19 mouse cellular contexts compared by ENCODE assay signal in the genomic region with DNA sequence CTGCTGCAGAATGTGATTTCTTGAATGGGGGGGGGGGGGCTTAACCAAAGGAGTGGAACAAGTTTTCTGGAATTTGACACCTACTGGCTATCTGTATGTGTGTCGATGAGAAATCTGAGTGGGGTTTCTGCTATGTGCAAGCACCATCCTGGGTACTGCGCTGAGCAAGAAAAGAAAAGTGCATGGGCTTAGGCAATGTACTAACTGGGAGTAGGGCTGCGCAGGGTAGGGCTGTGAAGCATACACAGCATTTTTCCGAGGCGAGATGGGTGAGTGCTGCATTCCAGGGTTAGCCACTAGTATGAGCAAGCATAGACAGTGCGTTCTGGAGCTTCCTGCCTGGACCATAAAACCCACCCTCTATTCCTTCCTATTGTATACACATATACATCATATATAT.
A peak's percentile ranks its signal among the peaks of the same experiment; 100 is the strongest.
DNase-seq lines count a peak whose midpoint lies in the region; ATAC-seq lines count a peak whose summit lies in the region.
"Had no signal": no experiment of that assay in that cellular context is flagged by ENCODE, and none has a peak within 500 bp of the region (broad histone marks: within the 10 kb centered on the region; RNA-seq: fewer than 3 reads in every experiment).

No protein-coding gene starts in this region.

- H3K4me1 ChIP-seq in embryonic facial prominence, embryonic 12.5 days, result no peaks in the 10 kb centered on the region
- peaks cover 12% of the 10 kb centered on the region for H3K4me1 ChIP-seq in embryonic facial prominence, embryonic 10.5 days
- H3K4me1 ChIP-seq in midbrain, embryonic 13.5 days (replicated peaks), result no peaks in the 10 kb centered on the region
- no peaks in the 10 kb centered on the region for H3K4me1 ChIP-seq in midbrain, embryonic 14.5 days (ENCODE audit: control insufficient read depth, insufficient read depth, low read length)
- no peaks in the 10 kb centered on the region for H3K4me1 ChIP-seq in limb, embryonic 13.5 days
- H3K4me1 ChIP-seq in stomach, embryonic 16.5 days (ENCODE audit: control insufficient read depth, insufficient read depth, low read length), result no peaks in the 10 kb centered on the region
- H3K4me1 ChIP-seq: embryonic facial prominence, embryonic 15.5 days; megakaryocyte, embryonic 14.5 days; neural tube, embryonic 12.5 days had no signal

- no peak overlapping the region for H3K9ac ChIP-seq in embryonic facial prominence, embryonic 12.5 days
- H3K9ac ChIP-seq in midbrain, embryonic 13.5 days (replicated peaks), result no peak overlapping the region
- no peak overlapping the region for H3K9ac ChIP-seq in midbrain, embryonic 14.5 days (replicated peaks; ENCODE audit: low read length)
- H3K9ac ChIP-seq in limb, embryonic 13.5 days, result no peak overlapping the region
- no peak overlapping the region for H3K9ac ChIP-seq in stomach, embryonic 16.5 days (ENCODE audit: low read length)
- H3K9ac ChIP-seq: embryonic facial prominence, embryonic 15.5 days; kidney, embryonic 15.5 days; liver, postnatal 0 days; neural tube, embryonic 12.5 days had no signal

- no peak overlapping the region for H3K4me2 ChIP-seq in embryonic facial prominence, embryonic 12.5 days (replicated peaks)
- H3K4me2 ChIP-seq in midbrain, embryonic 13.5 days (replicated peaks), result no peak overlapping the region
- H3K4me2 ChIP-seq in midbrain, embryonic 14.5 days (ENCODE audit: low read length), result no peak overlapping the region
- H3K4me2 ChIP-seq in limb, embryonic 13.5 days (replicated peaks), result no peak overlapping the region
- no peak overlapping the region for H3K4me2 ChIP-seq in stomach, embryonic 16.5 days (ENCODE audit: low read depth, low read length)
- H3K4me2 ChIP-seq: embryonic facial prominence, embryonic 15.5 days; heart, embryonic 11.5 days; kidney, embryonic 15.5 days; neural tube, embryonic 12.5 days had no signal

- 77% methylated on average over 6 of the region's 6 CpGs for WGBS in embryonic facial prominence, embryonic 12.5 days
- 82% methylated on average over 6 of the region's 6 CpGs for WGBS in embryonic facial prominence, embryonic 10.5 days
- WGBS in midbrain, embryonic 13.5 days, result 86% methylated on average over 6 of the region's 6 CpGs
- WGBS in midbrain, embryonic 14.5 days, result 93% methylated on average over 6 of the region's 6 CpGs
- WGBS in limb, embryonic 13.5 days, result 77% methylated on average over 6 of the region's 6 CpGs
- WGBS in stomach, embryonic 16.5 days, result 75% methylated on average over 6 of the region's 6 CpGs

- no peak for DNase-seq in embryonic facial prominence, embryonic 10.5 days (ENCODE audit: low spot score)
- no peak for DNase-seq in midbrain, embryonic 14.5 days
- DNase-seq in layer of hippocampus, postnatal 25 days (ENCODE audit: extremely low spot score in 1 of 2, low spot score in 1 of 2), result no peak
- DNase-seq: adrenal gland, adult 2 months; cerebellum, postnatal 10 days; gastrocnemius, adult 2 months; heart, postnatal 10 days; liver, postnatal 0 days had no signal

- no peak overlapping the region for H3K4me3 ChIP-seq in embryonic facial prominence, embryonic 12.5 days
- no peak overlapping the region for H3K4me3 ChIP-seq in embryonic facial prominence, embryonic 10.5 days
- no peak overlapping the region for H3K4me3 ChIP-seq in midbrain, embryonic 13.5 days (replicated peaks)
- no peak overlapping the region for H3K4me3 ChIP-seq in midbrain, embryonic 14.5 days (replicated peaks; ENCODE audit: low read depth, low read length)
- H3K4me3 ChIP-seq in limb, embryonic 13.5 days, result no peak overlapping the region
- no peak overlapping the region for H3K4me3 ChIP-seq in stomach, embryonic 16.5 days (replicated peaks; ENCODE audit: low read length)
- H3K4me3 ChIP-seq: embryonic facial prominence, embryonic 15.5 days; forebrain, embryonic 10.5 days; gastrocnemius, adult 2 months; kidney, embryonic 15.5 days; megakaryocyte, embryonic 14.5 days; neural tube, embryonic 12.5 days had no signal

- H3K9me3 ChIP-seq in embryonic facial prominence, embryonic 12.5 days, result no peaks in the 10 kb centered on the region
- H3K9me3 ChIP-seq in embryonic facial prominence, embryonic 10.5 days, result no peaks in the 10 kb centered on the region
- H3K9me3 ChIP-seq in midbrain, embryonic 13.5 days, result no peaks in the 10 kb centered on the region
- H3K9me3 ChIP-seq in midbrain, embryonic 14.5 days (ENCODE audit: control insufficient read depth, low read length), result no peaks in the 10 kb centered on the region
- H3K9me3 ChIP-seq in limb, embryonic 13.5 days, result no peaks in the 10 kb centered on the region
- H3K9me3 ChIP-seq in stomach, embryonic 16.5 days (replicated peaks; ENCODE audit: control insufficient read depth, low read length), result no peaks in the 10 kb centered on the region
- H3K9me3 ChIP-seq: embryonic facial prominence, embryonic 15.5 days; forebrain, embryonic 10.5 days; kidney, embryonic 15.5 days; neural tube, embryonic 12.5 days had no signal

- H3K36me3 ChIP-seq in embryonic facial prominence, embryonic 12.5 days, result no peaks in the 10 kb centered on the region
- H3K36me3 ChIP-seq in embryonic facial prominence, embryonic 10.5 days (replicated peaks), result no peaks in the 10 kb centered on the region
- H3K36me3 ChIP-seq in midbrain, embryonic 13.5 days, result no peaks in the 10 kb centered on the region
- no peaks in the 10 kb centered on the region for H3K36me3 ChIP-seq in midbrain, embryonic 14.5 days (ENCODE audit: control insufficient read depth, insufficient read depth, low read length)
- no peaks in the 10 kb centered on the region for H3K36me3 ChIP-seq in limb, embryonic 13.5 days
- no peaks in the 10 kb centered on the region for H3K36me3 ChIP-seq in stomach, embryonic 16.5 days (ENCODE audit: control insufficient read depth, insufficient read depth, low read length)
- H3K36me3 ChIP-seq: embryonic facial prominence, embryonic 15.5 days; forebrain, embryonic 10.5 days; kidney, embryonic 15.5 days; neural tube, embryonic 12.5 days had no signal

- no peak overlapping the region for H3K27ac ChIP-seq in embryonic facial prominence, embryonic 12.5 days
- no peak overlapping the region for H3K27ac ChIP-seq in embryonic facial prominence, embryonic 10.5 days (replicated peaks)
- H3K27ac ChIP-seq in midbrain, embryonic 13.5 days, result no peak overlapping the region
- no peak overlapping the region for H3K27ac ChIP-seq in midbrain, embryonic 14.5 days (replicated peaks; ENCODE audit: low read depth, low read length)
- no peak overlapping the region for H3K27ac ChIP-seq in limb, embryonic 13.5 days
- H3K27ac ChIP-seq in stomach, embryonic 16.5 days (ENCODE audit: low read length), result no peak overlapping the region
- H3K27ac ChIP-seq: embryonic facial prominence, embryonic 15.5 days; forebrain, embryonic 10.5 days; gastrocnemius, adult 2 months; kidney, embryonic 15.5 days; neural tube, embryonic 12.5 days had no signal

- 0 out of 2 replicates have a peak, but pooled peaks have one; percentile 22 for ATAC-seq in embryonic facial prominence, embryonic 12.5 days (ENCODE audit: insufficient number of reproducible peaks, insufficient read depth, low FRiP score, low TSS enrichment)
- ATAC-seq in midbrain, embryonic 13.5 days, result peak; percentile 34; the same call in 1 of the 2 replicates
- no peak for ATAC-seq in midbrain, embryonic 14.5 days (ENCODE audit: low FRiP score, low TSS enrichment)
- ATAC-seq in limb, embryonic 13.5 days (ENCODE audit: low FRiP score, low read depth), result peak; percentile 32; the same call in 1 of the 2 replicates
- ATAC-seq in stomach, embryonic 16.5 days (ENCODE audit: insufficient read depth, low FRiP score), result peak; percentile 76
- no peak for ATAC-seq in monocyte, adult 5-6 weeks (replicated peaks; ENCODE audit: insufficient number of reproducible peaks, low FRiP score, low TSS enrichment, poor library complexity, severe bottlenecking)
- ATAC-seq: liver, postnatal 0 days had no signal

- no peaks in the 10 kb centered on the region for H3K27me3 ChIP-seq in embryonic facial prominence, embryonic 12.5 days
- H3K27me3 ChIP-seq in embryonic facial prominence, embryonic 10.5 days (replicated peaks; ENCODE audit: low read depth, poor library complexity, severe bottlenecking), result no peaks in the 10 kb centered on the region
- H3K27me3 ChIP-seq in midbrain, embryonic 13.5 days, result no peaks in the 10 kb centered on the region
- no peaks in the 10 kb centered on the region for H3K27me3 ChIP-seq in midbrain, embryonic 14.5 days (ENCODE audit: control insufficient read depth, insufficient read depth, low read length)
- no peaks in the 10 kb centered on the region for H3K27me3 ChIP-seq in limb, embryonic 13.5 days
- H3K27me3 ChIP-seq in stomach, embryonic 16.5 days (ENCODE audit: control insufficient read depth, insufficient read depth, low read length), result no peaks in the 10 kb centered on the region
- H3K27me3 ChIP-seq: embryonic facial prominence, embryonic 15.5 days; kidney, embryonic 15.5 days; megakaryocyte, embryonic 14.5 days; neural tube, embryonic 12.5 days had no signal

Comparison
In these comparisons a context has a peak if more than half of its experiments do, and no peak if none do; other contexts are left out.
1. ATAC-seq: peak in embryonic facial prominence, embryonic 12.5 days (single experiment), midbrain, embryonic 13.5 days (single experiment), limb, embryonic 13.5 days (single experiment) and stomach, embryonic 16.5 days (single experiment); none in midbrain, embryonic 14.5 days (single experiment) and monocyte, adult 5-6 weeks (single experiment).